Mouse (Mus musculus) stomach, embryonic 16.5 days (tissue): ENCODE data around the gene Arf1. TPM values are rescaled to one million over a fixed set of nuclear protein-coding genes. Genes with fewer than 3 reads are reported as not detected.

Experiments used
- ATAC-seq: fragments of 200-750 bp; cut with Nextera tagmentation; 2 replicates; pipeline ENCODE4 v1.8.0; 2017; ENCODE audit warnings: moderate number of reproducible peaks, moderate TSS enrichment; ENCODE audit not compliant: insufficient read depth, low FRiP score
- H3K27ac ChIP-seq: fragments of 300-500 bp; sonication (generic); 2 replicates; pipeline ENCODE4 v1.5.1; 2014; ENCODE audit warnings: low read length
- H3K27me3 ChIP-seq: fragments of 300-500 bp; sonication (generic); 2 replicates; pipeline ENCODE4 v1.6.1; 2014; ENCODE audit warnings: low read length, control low read depth, mixed read lengths; ENCODE audit not compliant: control insufficient read depth, insufficient read depth
- H3K36me3 ChIP-seq: fragments of 300-500 bp; sonication (generic); 2 replicates; pipeline ENCODE4 v1.6.1; 2014; ENCODE audit warnings: low read length; ENCODE audit not compliant: control insufficient read depth, insufficient read depth
- H3K4me1 ChIP-seq: fragments of 300-500 bp; sonication (generic); 2 replicates; pipeline ENCODE4 v1.6.1; 2014; ENCODE audit warnings: low read length, control low read depth, mixed read lengths; ENCODE audit not compliant: control insufficient read depth, insufficient read depth
- H3K4me2 ChIP-seq: fragments of 300-500 bp; sonication (generic); 2 replicates; pipeline ENCODE4 v1.6.1; 2014; ENCODE audit warnings: low read depth, low read length, mixed read lengths
- H3K4me3 ChIP-seq: fragments of 300-500 bp; sonication (generic); replicated peaks from 2 replicates; pipeline ENCODE4 v1.5.1; 2014; ENCODE audit warnings: mild to moderate bottlenecking, low read length
- H3K9ac ChIP-seq: fragments of 300-500 bp; sonication (generic); 2 replicates; pipeline ENCODE4 v1.6.1; 2014; ENCODE audit warnings: low read length
- H3K9me3 ChIP-seq: fragments of 300-500 bp; sonication (generic); replicated peaks from 2 replicates; pipeline ENCODE4 v1.6.1; 2016; ENCODE audit warnings: low read length, control low read depth; ENCODE audit not compliant: control insufficient read depth
- WGBS: fragments of 180-500 bp; shearing (Covaris S2); extraction: QIAGEN DNeasy Blood & Tissue Kit; methylation state at CpG from one replicate; pipeline ENCODE4 v1.1.7; 2014; 5-methylcytosine and 5-hydroxymethylcytosine counted together
- polyA plus RNA-seq: library from polyadenylated mRNA; unstranded; fragments of >200 nt; fragmentation: Nextera tagmentation; extraction: Ambion mirVana; gene quantifications from 2 replicates; pipeline ENCODE4 v1.2.1, GENCODE M21; 2015

Arf1 gene
- polyA plus RNA-seq, 1 experiment from 2014 or later: 717 TPM

GRCm38 (mm10) chr11:59163255-59164236 is 64.5 kb downstream of the Arf1 start, which contains the start of gene Iba57:
Iba57 (minus strand) TSS chr11:59163739.
- peak; percentile 98 for ATAC-seq
- Histone ChIP-seq H3K27ac (peak within 1 kb of the TSS; percentile 99), H3K4me2 (peak within 1 kb of the TSS; percentile 75), H3K4me3 (peak within 1 kb of the TSS; percentile 70), H3K9me3 (no peaks in the 10 kb centered on the region), H3K27me3 (no peaks in the 10 kb centered on the region), H3K36me3 (no peaks in the 10 kb centered on the region), H3K9ac (peak within 1 kb of the TSS; percentile 94), H3K4me1 (peaks cover 12% of the 10 kb centered on the region)
- WGBS: 2% methylated on average over 67 of the region's 68 CpGs

- ATAC-seq: no peak
- WGBS: 50% methylated on average over 9 of the region's 9 CpGs
Observed at GRCm38 (mm10) chr11:59162443-59163254, 65.4 kb downstream of the Arf1 start.

More at GRCm38 (mm10) chr11:59162443-59163254, 65.4 kb downstream of the Arf1 start:
- H3K9ac ChIP-seq: peak overlapping the region; percentile 73
- H3K4me1 ChIP-seq: peaks cover 12% of the 10 kb centered on the region
- peak overlapping the region; percentile 70 for H3K4me3 ChIP-seq
- H3K27ac ChIP-seq: peak overlapping the region; percentile 77
- peaks cover 6% of the 10 kb centered on the region; the same call in 1 of the 2 replicates for H3K36me3 ChIP-seq
- peak overlapping the region; percentile 75 for H3K4me2 ChIP-seq
- no peaks in the 10 kb centered on the region for H3K9me3 ChIP-seq
- no peaks in the 10 kb centered on the region for H3K27me3 ChIP-seq

Other genes with a start within 250 kb of the Arf1 start
- gene Obscn, start 91.9 kb downstream of the Arf1 start, polyA plus RNA-seq: 0.69 and 1.7 TPM in 2 replicates
- gene Iba57, start 64.5 kb downstream of the Arf1 start, polyA plus RNA-seq: 7.0 and 9.3 TPM in 2 replicates
- 0.62 and 0.64 TPM in 2 replicates for gene Gjc2, start 45.1 kb downstream of the Arf1 start, polyA plus RNA-seq
- gene Guk1, start 36.1 kb downstream of the Arf1 start, polyA plus RNA-seq: 128 and 129 TPM in 2 replicates
- 75.5 and 78.9 TPM in 2 replicates for gene Mrpl55, start 25.8 kb downstream of the Arf1 start, polyA plus RNA-seq
- 22.5 and 24.9 TPM in 2 replicates for gene 2310033P09Rik, start 19.9 kb downstream of the Arf1 start, polyA plus RNA-seq
- gene Wnt3a, start 62.5 kb upstream of the Arf1 start, polyA plus RNA-seq: 0.23 and 0.62 TPM in 2 replicates
- gene Wnt9a, start 78.7 kb upstream of the Arf1 start, polyA plus RNA-seq: 5.6 and 5.8 TPM in 2 replicates
- not detected in 2 replicates for gene Prss38, start 147.4 kb upstream of the Arf1 start, polyA plus RNA-seq
- 9.0 and 9.3 TPM in 2 replicates for gene Jmjd4, start 221.8 kb upstream of the Arf1 start, polyA plus RNA-seq
- 99.0 and 101 TPM in 2 replicates for gene Snap47, start 222.9 kb upstream of the Arf1 start, polyA plus RNA-seq
- gene Zfp867, start 244.2 kb upstream of the Arf1 start, polyA plus RNA-seq: 6.7 and 6.8 TPM in 2 replicates